Mouse (Mus musculus) adrenal gland, postnatal 10 days (tissue): ENCODE measurements around the gene Shf. TPM values are rescaled to one million over a fixed set of nuclear protein-coding genes. Genes with fewer than 3 reads are reported as not detected.

Experiments used
- DNase-seq: peaks from one replicate; pipeline ENCODE4 v3.0.0; 2021; ENCODE audit warnings: mixed read lengths
- total RNA-seq, 2 experiments: library from RNA; stranded (reverse); gene quantifications; 2 replicates each; pipeline ENCODE4 v1.2.3; 2021

Gene Shf
- total RNA-seq, 2 experiments from 2014 or later: 16.7 to 23.7 TPM

DNA sequence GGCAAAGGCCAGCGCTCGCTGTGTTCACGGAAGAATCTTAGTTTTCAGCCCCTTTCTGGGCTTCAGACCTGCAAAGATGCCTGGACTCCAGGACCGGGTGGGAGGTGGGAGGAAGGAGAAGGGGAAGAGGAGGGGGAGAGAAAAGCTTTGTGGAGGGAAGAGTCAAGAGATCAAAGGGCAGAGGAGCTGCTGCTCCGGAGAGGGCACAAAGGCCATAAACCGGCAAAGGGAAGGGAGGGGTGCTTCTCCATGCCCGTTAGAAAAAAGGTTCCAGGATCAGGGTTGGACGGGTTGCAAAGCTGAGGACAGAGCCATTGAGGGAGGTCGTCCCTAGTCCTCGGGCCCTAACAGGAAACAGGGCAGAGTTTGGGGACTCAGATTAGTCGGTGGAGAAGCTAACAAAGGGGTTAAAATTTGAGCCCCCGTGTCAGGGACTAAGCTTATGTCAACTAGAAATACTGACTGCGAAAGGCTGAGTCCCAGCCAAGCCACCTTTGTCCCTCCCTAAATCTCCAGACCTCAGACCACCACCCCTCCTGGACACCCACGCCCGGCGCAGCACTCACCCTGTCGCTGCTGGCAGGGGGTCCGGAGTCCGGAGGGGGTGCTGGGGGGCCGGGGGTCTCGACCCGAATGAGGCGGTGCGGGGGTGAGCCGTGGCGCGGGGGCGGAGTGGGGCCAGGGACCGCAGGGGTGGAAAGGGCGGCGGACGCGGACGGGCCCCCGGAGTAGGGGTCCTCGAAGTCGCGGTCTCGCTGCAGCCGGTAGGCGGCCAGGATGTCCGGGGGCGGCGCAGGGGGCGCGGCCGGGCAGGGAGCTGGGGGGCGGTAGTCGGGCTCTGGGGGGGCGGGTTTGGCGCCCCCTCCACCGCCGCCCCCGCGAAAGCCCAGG lies 636 bp downstream of the Shf start:
- no peak for DNase-seq

- DNase-seq: no peak
These were observed 1.3 kb downstream of the Shf start for GRCm38 (mm10) chr2:122367701-122368080.

DNA sequence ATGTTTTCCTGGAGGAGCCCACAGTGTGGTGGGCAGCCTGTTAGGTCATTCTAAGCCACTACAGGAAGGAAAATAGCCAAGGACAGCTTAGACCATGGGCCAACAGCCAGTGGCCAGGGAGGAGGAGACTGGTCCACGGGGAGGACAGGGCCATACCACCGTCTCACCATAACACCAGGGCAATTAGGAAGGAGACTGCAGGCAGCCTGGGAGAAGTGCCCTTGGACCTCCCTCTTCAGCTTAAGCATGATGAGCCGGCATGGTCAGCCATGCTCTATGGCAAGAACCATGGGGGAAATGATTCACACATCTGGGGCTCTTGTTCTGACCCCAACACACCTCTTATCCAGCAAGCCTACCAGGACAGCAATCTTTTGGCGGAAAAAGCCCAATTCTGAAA lies 1.8 kb downstream of the Shf start:
- no peak for DNase-seq

- DNase-seq: no peak
These were observed 2.3 kb downstream of the Shf start for GRCm38 (mm10) chr2:122366706-122367105.

DNA sequence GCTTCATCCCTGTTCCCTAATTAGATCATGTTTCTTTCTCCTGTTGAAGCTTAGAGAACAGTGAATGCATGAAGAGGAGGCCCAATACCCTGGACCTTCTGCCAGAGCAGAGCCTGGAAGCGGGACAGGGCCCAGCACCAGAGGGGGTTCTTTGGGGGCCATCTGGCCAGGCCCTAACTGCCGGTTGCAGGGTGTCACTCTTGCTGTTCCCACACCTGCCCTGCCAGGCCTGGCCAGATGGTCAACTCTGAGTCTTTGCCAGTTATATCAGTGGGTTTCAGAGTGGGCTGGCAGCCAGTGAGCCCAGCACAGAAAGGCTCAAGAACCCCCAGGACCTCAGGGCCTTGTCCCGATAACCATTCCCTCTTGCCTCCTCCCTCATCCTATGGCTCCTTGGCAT lies 2.9 kb downstream of the Shf start:
- no peak for DNase-seq

DNA sequence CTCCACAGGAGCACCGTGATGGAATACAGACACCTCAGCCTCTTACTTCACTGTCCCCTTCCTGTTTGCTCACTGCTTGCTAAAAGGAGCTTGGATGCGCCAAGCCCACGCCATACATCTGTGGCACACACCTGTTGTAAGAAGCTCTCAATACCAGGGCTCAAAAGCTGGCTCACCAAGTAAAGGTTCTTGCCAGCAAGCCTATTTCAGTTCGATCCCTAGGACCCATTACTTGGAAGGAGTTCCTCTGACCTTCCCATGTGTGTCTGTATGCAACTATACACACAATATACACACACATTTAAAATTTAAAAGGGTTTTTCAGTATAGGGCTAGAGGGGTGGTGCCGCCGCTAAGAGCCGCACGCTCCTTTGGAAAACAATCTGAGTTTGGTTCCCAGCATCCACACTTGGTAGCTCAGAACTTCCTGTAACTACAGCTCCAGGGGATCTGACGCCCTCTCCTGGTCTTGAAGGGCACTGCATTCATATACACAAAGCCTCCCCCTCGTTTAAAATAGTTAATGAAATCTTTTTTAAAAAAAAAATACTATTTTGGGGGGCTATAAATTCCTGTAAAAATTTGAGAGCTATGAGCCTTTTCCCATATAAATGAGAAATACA lies 3.6 kb downstream of the Shf start:
- DNase-seq: no peak

GRCm38 (mm10) chr2:122364352-122364944 lies 4.5 kb downstream of the Shf start:
- no peak for DNase-seq

DNA sequence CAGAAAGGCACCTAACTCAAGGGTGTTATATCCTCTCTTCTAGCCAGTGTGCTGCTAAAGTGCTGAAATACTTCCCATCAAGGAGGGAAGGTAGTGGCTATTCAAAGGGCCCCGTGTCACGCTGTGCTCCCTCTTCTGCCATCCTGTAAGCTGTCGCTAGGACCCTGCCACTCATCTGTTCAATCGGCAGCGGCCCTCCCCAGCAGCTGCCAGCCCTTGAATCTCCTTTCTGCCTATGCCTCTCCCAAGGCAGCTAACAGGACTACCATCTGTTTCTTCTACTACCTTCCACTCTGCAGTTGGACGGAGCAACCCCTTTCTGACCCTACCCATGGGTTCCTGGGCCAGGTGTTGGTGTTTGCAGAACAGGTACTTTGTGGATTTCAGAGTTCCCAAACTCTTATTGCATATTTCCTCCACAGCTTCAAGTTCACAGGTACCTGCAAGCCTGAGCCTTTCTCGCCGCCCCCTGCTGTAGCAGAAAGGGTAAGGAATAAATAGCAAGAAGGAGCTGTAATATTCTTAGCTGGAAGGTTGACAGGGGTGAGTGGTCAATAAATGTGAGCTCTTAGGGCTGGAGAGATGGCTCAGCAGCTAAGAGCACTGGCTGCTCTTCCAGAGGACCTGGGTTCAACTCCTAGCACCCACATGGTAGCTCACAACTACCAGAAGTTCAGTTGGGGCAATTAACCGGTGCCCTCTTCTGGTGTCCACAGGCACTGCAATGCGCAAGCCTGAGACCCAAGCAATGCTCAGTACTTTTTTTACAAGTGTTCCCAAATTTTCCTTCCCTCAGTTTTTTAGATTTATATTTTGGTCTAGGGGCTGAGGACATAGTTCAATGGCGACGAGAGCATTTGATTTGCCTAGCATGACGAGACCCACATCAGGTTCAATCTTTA lies 6.1 kb downstream of the Shf start:
- DNase-seq: no peak

DNA sequence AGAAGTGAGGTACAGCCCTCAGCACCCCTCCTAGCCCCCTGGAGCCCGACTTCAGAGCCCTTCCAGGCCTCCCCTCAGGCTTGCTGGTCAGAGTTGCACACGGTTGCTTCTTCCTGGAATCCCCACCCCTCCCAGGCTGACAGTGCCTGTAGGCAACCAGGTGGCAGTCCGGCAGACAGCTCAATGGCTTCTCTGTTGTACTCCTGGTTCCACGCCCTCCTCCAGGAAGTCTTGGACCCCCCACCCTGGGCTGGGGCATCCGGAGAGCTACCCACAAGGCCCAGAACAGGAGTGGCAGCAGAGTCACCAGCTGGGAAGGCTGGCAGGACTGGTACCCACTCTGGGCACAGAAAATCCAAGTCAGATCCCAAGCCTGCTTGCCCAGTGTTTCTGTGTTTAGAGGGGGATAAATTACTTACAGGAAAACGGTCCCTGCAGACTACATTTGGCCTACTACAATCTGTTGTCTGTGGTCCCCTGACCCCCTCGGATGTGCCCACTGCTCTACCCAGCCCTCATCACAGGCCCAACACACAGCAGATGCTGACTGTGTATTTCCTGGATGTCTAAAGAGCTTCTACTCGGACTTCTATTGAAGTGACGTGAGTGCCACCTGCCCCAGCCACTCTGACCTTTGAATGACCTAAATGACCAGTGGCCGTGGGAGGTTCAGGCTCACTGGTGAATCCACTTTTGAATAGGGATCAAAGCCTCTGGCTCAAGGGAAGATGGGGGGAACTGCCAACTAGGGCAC lies 6.9 kb downstream of the Shf start:
- DNase-seq: no peak

DNA sequence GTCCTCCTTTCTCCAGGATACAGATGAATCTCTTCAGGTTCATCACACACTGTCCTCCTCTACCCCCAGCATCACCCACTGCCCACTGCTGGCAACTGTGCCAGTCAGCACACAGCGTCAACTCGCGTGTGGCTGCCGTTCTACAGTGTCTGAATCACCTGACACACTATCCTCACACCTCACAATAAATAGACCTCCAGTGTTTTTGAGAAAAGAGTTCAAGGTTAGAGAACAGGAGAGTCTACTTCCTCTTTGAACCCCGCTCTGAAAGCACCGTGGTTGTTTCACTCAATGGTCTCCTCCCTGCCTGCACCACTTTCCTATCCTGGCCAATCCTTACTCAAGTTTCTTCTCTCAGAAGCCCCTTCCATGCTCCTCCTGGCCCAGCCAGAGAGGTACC lies 7.8 kb downstream of the Shf start:
- no peak for DNase-seq

GRCm38 (mm10) chr2:122360310-122360709 lies 8.7 kb downstream of the Shf start:
- DNase-seq: no peak

DNA sequence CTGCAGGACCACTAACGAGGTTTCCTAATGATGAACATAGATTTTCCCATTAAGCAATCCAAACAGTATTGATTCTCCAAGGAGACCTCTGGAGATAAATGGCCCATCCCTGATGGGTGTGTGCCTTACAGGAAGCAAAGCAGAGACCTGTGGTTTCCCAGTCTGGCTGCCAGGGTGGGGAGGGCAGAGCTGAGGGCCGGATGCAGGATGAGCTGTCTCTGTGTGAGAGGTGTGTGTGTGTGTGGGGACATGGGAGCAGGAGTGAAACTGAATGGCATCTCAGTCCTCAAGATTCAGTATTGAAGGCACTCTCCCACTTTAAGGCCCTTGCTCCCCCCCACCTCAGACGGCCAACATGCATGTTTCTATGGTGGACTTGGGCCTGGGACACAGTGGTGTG lies 12.8 kb downstream of the Shf start:
- DNase-seq: no peak

DNA sequence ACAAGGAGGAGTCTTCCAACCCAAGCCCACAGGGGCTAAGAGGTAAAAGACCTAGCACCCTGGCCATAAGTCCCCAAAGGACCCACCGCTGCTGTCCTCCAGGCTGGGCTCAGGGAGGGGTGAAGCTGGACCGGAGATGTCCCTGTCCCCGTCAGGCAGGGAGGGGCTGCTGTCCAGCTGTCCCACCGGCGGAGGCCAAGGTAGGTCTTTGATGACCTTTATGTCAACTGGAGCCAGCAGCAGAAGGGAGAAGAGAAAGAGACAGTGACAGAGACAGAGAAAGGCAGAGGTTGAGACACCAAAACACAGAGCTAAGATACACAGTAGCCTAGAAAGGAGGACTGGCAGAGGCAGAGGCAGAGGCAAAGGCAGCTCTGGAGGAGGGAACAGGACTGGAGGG lies 13.6 kb downstream of the Shf start:
- no peak for DNase-seq

- DNase-seq: peak; percentile 46
These were observed 14.6 kb downstream of the Shf start for GRCm38 (mm10) chr2:122354191-122354929.

- no peak for DNase-seq
These were observed 15.2 kb downstream of the Shf start for GRCm38 (mm10) chr2:122353765-122354164.

- no peak for DNase-seq
These were observed 16.0 kb downstream of the Shf start for GRCm38 (mm10) chr2:122352992-122353391.

GRCm38 (mm10) chr2:122351931-122352329 lies 17.0 kb downstream of the Shf start:
- peak; percentile 65 for DNase-seq

GRCm38 (mm10) chr2:122351156-122351930 lies 17.6 kb downstream of the Shf start:
- DNase-seq: no peak

- peak; percentile 38 for DNase-seq
These were observed 19.7 kb downstream of the Shf start for GRCm38 (mm10) chr2:122349136-122349785.
